Mouse (Mus musculus) bone marrow macrophage, adult 2 months (primary cell): Measurements from ENCODE around the gene Mrpl35. TPM values are rescaled to one million over a fixed set of nuclear protein-coding genes. Genes with fewer than 3 reads are reported as not detected.

Experiments
- H3K27ac ChIP-seq: 2 replicates; pipeline ENCODE4 v1.5.1; 2012; ENCODE audit warnings: low read depth, low read length; ENCODE audit not compliant: insufficient read depth
- H3K4me1 ChIP-seq: 2 replicates; pipeline ENCODE4 v1.6.1; 2012; ENCODE audit warnings: low read length; ENCODE audit not compliant: control insufficient read depth, insufficient read depth
- H3K4me3 ChIP-seq: 2 replicates; pipeline ENCODE4 v1.5.1; 2012; ENCODE audit warnings: mild to moderate bottlenecking, low read length, moderate library complexity; ENCODE audit not compliant: insufficient read depth
- CTCF ChIP-seq: IDR thresholded peaks from 2 replicates; pipeline ENCODE4 v1.5.1; 2012; ENCODE audit warnings: low read depth, mild to moderate bottlenecking, low read length, moderate library complexity
- POLR2A ChIP-seq: IDR thresholded peaks from 2 replicates; pipeline ENCODE4 v1.6.1; 2012; ENCODE audit warnings: mild to moderate bottlenecking, low read depth, low read length, borderline replicate concordance
- polyA plus RNA-seq: library from polyadenylated mRNA; stranded (reverse); fragments of >200 nt; gene quantifications from 2 replicates; pipeline ENCODE4 v1.2.4, GENCODE M21; 2012; ENCODE audit not compliant: missing spikeins, insufficient read depth, insufficient read length

Gene Mrpl35
- polyA plus RNA-seq, 1 experiment = 30.7 TPM

DNA sequence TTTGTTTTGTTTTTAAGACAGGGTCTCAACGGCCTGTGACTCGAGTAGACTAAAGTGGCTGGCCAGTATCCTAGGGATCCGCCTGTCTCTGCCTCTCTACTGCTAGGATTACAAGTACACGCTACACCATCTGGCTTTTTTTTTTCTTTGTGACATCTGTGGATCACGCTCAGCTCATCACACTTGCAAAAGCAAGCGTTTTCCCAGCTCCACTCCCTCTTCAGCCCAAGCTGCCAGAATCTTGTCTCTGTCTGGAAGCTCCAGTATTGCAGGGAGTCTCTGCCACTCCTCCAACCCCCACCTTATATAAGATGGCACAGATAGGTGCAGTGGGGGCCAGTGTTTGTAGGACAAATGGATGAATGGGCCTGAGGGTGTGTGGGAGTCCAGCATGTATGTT lies 54.6 kb downstream of the Mrpl35 start:
- Histone ChIP-seq H3K27ac (no peak overlapping the region), H3K4me3 (no peak overlapping the region), H3K4me1 (no peaks in the 10 kb centered on the region)
- no peak for TF ChIP-seq POLR2A

DNA sequence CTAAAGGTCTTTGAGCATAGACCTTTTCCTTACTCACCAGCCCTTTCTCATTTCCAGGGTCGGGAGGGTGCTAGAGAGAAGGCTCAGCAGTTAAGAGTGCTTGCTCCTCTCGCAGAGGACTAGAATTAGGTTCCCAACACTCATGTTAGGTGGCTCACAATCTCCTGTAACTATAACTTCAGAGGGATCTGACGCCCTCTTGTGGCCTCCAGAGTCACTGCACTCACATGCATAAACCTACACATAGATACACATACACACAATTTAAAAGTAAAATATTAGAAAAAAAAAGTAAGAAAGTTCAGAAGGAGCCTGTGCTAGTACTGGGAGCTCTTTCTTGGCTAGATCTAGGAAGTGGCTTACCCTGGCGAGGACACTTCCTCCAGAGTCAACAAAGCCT lies 55.5 kb downstream of the Mrpl35 start:
- no peak overlapping the region for H3K27ac ChIP-seq
- H3K4me3 ChIP-seq = no peak overlapping the region
- TF ChIP-seq POLR2A (no peak), CTCF (no peak)
- H3K4me1 ChIP-seq = no peaks in the 10 kb centered on the region

DNA sequence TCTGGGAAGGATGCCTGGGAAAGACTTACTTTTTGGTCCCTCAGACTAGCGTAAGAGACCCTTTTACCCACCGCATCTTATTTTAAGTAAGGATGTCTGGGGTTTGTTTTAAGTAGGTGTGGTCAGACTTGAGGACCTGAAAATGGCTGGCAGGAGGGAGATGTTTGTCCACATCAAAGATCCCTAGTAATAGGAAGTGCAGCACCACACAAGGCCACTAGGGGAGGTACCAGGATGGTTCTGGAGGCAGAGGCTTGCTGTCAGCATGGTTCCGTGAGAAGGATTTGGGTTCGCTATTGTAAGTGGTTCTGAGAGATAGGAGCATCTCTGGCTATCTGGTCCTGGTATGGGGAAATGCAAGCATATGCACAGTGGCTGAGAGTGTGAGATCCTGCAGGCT lies 55.9 kb downstream of the Mrpl35 start:
- no peak for TF ChIP-seq POLR2A
- TF ChIP-seq CTCF = no peak
- Histone ChIP-seq H3K4me1 (no peaks in the 10 kb centered on the region), H3K4me3 (no peak overlapping the region), H3K27ac (no peak overlapping the region)

DNA sequence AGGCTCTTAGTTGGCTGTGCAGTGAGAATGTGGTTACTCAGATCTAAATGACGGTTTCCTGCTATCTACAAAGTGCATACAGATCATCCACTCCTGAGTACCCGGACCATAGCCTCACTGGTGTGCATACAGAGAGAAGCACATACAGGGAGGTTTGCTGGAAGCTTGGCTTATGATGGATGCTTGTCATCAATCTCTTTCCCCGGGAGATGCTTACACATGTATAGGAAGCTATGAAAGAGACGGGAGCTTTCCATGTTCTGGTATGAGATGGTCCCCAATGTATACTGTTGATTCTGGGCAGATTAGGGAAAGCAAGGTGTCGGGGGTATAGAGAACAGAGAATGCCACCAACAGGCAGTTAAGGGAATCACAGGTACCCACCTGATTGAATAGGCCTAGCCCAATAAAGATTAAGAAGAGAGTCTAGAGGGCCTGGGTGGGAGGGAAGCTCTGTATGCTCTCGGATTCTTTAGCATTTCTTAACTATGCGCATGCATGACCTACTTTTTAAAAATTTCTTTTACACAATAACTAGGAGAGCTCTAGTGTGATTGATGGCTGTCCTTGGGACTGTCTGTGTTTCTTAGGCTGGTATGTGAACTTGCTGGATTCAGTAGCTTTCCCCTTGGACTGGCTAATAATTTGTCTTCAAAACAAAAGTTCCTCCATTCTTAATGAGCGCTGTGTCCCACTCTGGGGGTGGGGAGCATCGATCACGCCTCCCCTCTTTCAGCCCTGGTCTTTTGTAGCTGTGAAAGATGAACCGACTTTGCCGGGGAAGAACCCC lies 56.7 kb downstream of the Mrpl35 start:
- no peak for TF ChIP-seq CTCF
- no peak for TF ChIP-seq POLR2A
- no peak overlapping the region for H3K27ac ChIP-seq
- H3K4me3 ChIP-seq = no peak overlapping the region
- no peaks in the 10 kb centered on the region for H3K4me1 ChIP-seq

DNA sequence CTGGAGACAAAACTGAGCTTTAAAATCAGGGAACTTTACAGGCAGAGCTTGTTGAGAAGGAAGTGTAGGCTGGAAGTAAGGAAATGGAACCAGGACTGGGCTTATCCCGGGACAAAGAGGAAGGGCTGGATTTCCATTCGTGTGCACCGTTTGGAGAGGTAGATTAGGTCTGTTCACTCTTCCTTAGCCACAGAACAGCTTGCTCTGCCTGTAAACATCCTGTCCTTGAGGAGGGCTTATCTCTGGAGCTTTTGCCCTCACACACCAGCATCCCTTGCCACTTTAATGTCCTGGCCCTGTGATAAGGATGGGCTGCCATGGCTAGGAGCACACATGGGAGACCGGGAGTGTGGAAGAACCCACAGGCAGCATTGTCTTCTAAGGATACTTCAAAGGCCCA lies 59.0 kb downstream of the Mrpl35 start:
- no peak for TF ChIP-seq POLR2A
- TF ChIP-seq CTCF = no peak
- Histone ChIP-seq H3K4me3 (no peak overlapping the region), H3K27ac (no peak overlapping the region), H3K4me1 (no peaks in the 10 kb centered on the region)

Other genes starting within 250 kb of the Mrpl35 start
- gene Kdm3a, start 194.0 kb downstream of the Mrpl35 start, polyA plus RNA-seq = 37.1 and 37.4 TPM in 2 replicates
- not detected in 2 replicates for gene Reep1, start 119.4 kb downstream of the Mrpl35 start, polyA plus RNA-seq
- 68.7 and 73.4 TPM in 2 replicates for gene Immt, start 4.4 kb upstream of the Mrpl35 start, polyA plus RNA-seq
- gene Ptcd3, start 81.8 kb upstream of the Mrpl35 start, polyA plus RNA-seq = 29.0 and 30.2 TPM in 2 replicates
- 6.2 and 7.9 TPM in 2 replicates for gene Polr1a, start 82.1 kb upstream of the Mrpl35 start, polyA plus RNA-seq